8 mouse cellular contexts compared by ENCODE assay signal in genomic region chr2:181365655-181366075, GRCm38 (mm10). TPM values are rescaled to one million over a fixed set of nuclear protein-coding genes. Genes with fewer than 3 reads are reported as not detected.
DNase-seq lines count a peak whose midpoint lies in the region; ATAC-seq and TF ChIP-seq lines count a peak whose summit lies in the region.

No protein-coding gene starts in this region.

- DNase-seq in heart, adult 18-20 months, result no peak
- peak; percentile 43 for DNase-seq in G1E (ENCODE audit: low spot score)
- peak; percentile 13 for DNase-seq in large intestine, adult 2 months (ENCODE audit: low read depth, low spot score)
- no peak for DNase-seq in cerebellum, adult 11 months
- no peak for DNase-seq in layer of hippocampus, postnatal 25 days (ENCODE audit: extremely low spot score in 1 of 2, low spot score in 1 of 2)

- peak overlapping the region; percentile 95 for H3K4me2 ChIP-seq in heart, embryonic 13.5 days
- H3K4me2 ChIP-seq in embryonic facial prominence, embryonic 15.5 days (replicated peaks), result peak overlapping the region; percentile 84
- peak overlapping the region; percentile 97 for H3K4me2 ChIP-seq in myocyte (ENCODE audit: low read depth)

- H3K27me3 ChIP-seq in heart, embryonic 13.5 days (replicated peaks), result no peaks in the 10 kb centered on the region
- H3K27me3 ChIP-seq in G1E (ENCODE audit: insufficient read depth, low read length) (no peaks in the 10 kb centered on the region), myocyte (ENCODE audit: control insufficient read depth, insufficient read depth, insufficient read length) (no peaks in the 10 kb centered on the region)
- H3K27me3 ChIP-seq in embryonic facial prominence, embryonic 15.5 days, result no peaks in the 10 kb centered on the region

- peaks cover 60% of the 10 kb centered on the region for H3K36me3 ChIP-seq in heart, embryonic 13.5 days
- H3K36me3 ChIP-seq in G1E (replicated peaks) (peaks cover 67% of the 10 kb centered on the region), myocyte (ENCODE audit: control insufficient read depth, insufficient read depth) (peaks cover 27% of the 10 kb centered on the region)
- peaks cover 35% of the 10 kb centered on the region for H3K36me3 ChIP-seq in embryonic facial prominence, embryonic 15.5 days

- no peaks in the 10 kb centered on the region for H3K9me3 ChIP-seq in heart, embryonic 13.5 days
- H3K9me3 ChIP-seq in G1E (replicated peaks), result no peaks in the 10 kb centered on the region
- H3K9me3 ChIP-seq in embryonic facial prominence, embryonic 15.5 days (replicated peaks), result no peaks in the 10 kb centered on the region

- H3K4me1 ChIP-seq in heart, embryonic 13.5 days, result peaks cover 34% of the 10 kb centered on the region
- H3K4me1 ChIP-seq in G1E (ENCODE audit: insufficient read depth, low read depth, low read length), result peaks cover 54% of the 10 kb centered on the region
- peaks cover 33% of the 10 kb centered on the region for H3K4me1 ChIP-seq in embryonic facial prominence, embryonic 15.5 days

- TF ChIP-seq POLR2A in myocyte (IDR thresholded peaks at IDR 0.05; ENCODE audit: insufficient read length, low read depth), result no peak

- 0% methylated on average over 20 of the region's 20 CpGs for WGBS in heart, embryonic 13.5 days
- 0% methylated on average over 20 of the region's 20 CpGs for WGBS in embryonic facial prominence, embryonic 15.5 days
- under 1% methylated on average over 20 of the region's 20 CpGs for WGBS in large intestine, adult 2 months

- ATAC-seq in heart, embryonic 13.5 days (ENCODE audit: extremely low read depth, insufficient number of reproducible peaks, low FRiP score, low TSS enrichment), result peak; percentile 56
- peak; percentile 46 for ATAC-seq in G1E (ENCODE audit: extremely low read depth, insufficient number of reproducible peaks, low FRiP score, poor library complexity, severe bottlenecking)
- ATAC-seq in embryonic facial prominence, embryonic 15.5 days (ENCODE audit: insufficient number of reproducible peaks, low FRiP score, low TSS enrichment, low read depth), result peak; percentile 65

- no peak for TF ChIP-seq CTCF in G1E (IDR thresholded peaks at IDR 0.05; ENCODE audit: low read depth, low read length)

- H3K27ac ChIP-seq in heart, embryonic 13.5 days (replicated peaks), result peak overlapping the region; percentile 90
- H3K27ac ChIP-seq in embryonic facial prominence, embryonic 15.5 days (replicated peaks), result peak overlapping the region; percentile 93

- peak overlapping the region; percentile 70 for H3K4me3 ChIP-seq in heart, embryonic 13.5 days
- H3K4me3 ChIP-seq in G1E (ENCODE audit: low read depth, low read length) (peak overlapping the region; percentile 96), myocyte (peak overlapping the region; percentile 98)
- H3K4me3 ChIP-seq in embryonic facial prominence, embryonic 15.5 days (replicated peaks), result peak overlapping the region; percentile 90

- H3ac ChIP-seq in myocyte (ENCODE audit: control insufficient read depth, insufficient read length), result peak overlapping the region; percentile 81

- peaks cover 71% of the 10 kb centered on the region for H3K79me2 ChIP-seq in myocyte (ENCODE audit: control insufficient read depth, insufficient read depth)

- peak overlapping the region; percentile 86 for H3K9ac ChIP-seq in heart, embryonic 13.5 days
- H3K9ac ChIP-seq in embryonic facial prominence, embryonic 15.5 days, result peak overlapping the region; percentile 91

TF ChIP-seq in myocyte, 11 proteins besides CTCF, POLR2A, EP300 and RAD21:
- no peak for TF ChIP-seq TCF3 (IDR thresholded peaks at IDR 0.05; ENCODE audit: insufficient read length, low read depth)

RNA-seq across cellular contexts. Expression of gene Arfrp1, which starts 0.5 kb away (rescaled TPM):
- polyA plus RNA-seq in heart, embryonic 13.5 days (2015; fragmentation: Nextera tagmentation; extraction: Ambion mirVana), result 57.5 and 59.1 TPM in 2 replicates
- total RNA-seq in heart, adult 18-20 months (2021), result 10 to 100 TPM; 50.7 to 65.7 TPM
- 32.8 and 35.0 TPM in 2 replicates for total RNA-seq in G1E (2014; fragmentation: Nextera tagmentation)
- 28.5 and 32.1 TPM in 2 replicates for total RNA-seq in G1E (2017)
- polyA plus RNA-seq in G1E (2012), result 17.5 and 25.0 TPM in 2 replicates
- 65.2 and 65.3 TPM in 2 replicates for polyA plus RNA-seq in embryonic facial prominence, embryonic 15.5 days (2015; fragmentation: Nextera tagmentation; extraction: Ambion mirVana)
- 29.3 and 29.6 TPM in 2 replicates for polyA plus RNA-seq in large intestine, adult 2 months (2012; rRNA removed)
- polyA plus RNA-seq in myocyte (2012; fragmentation: generic; extraction: Trizol), result 48.8 TPM
- total RNA-seq in layer of hippocampus, postnatal 25 days (2021), result 10 to 100 TPM; 41.0 to 47.0 TPM

RNA-seq across cellular contexts. Expression of gene Zgpat, which starts 0.9 kb away (rescaled TPM):
- 23.3 and 26.7 TPM in 2 replicates for polyA plus RNA-seq in heart, embryonic 13.5 days (2015; fragmentation: Nextera tagmentation; extraction: Ambion mirVana)
- total RNA-seq in heart, adult 18-20 months (2021), result 10 to 100 TPM; 15.3 to 18.0 TPM
- total RNA-seq in G1E (2014; fragmentation: Nextera tagmentation), result 22.2 and 22.3 TPM in 2 replicates
- total RNA-seq in G1E (2017), result 40.0 and 40.5 TPM in 2 replicates
- polyA plus RNA-seq in G1E (2012), result 26.0 and 28.1 TPM in 2 replicates
- 43.2 and 44.3 TPM in 2 replicates for polyA plus RNA-seq in embryonic facial prominence, embryonic 15.5 days (2015; fragmentation: Nextera tagmentation; extraction: Ambion mirVana)
- polyA plus RNA-seq in large intestine, adult 2 months (2012; rRNA removed), result 16.7 and 26.7 TPM in 2 replicates
- 21.7 TPM for polyA plus RNA-seq in myocyte (2012; fragmentation: generic; extraction: Trizol)
- 10 to 100 TPM; 64.9 to 73.6 TPM for total RNA-seq in layer of hippocampus, postnatal 25 days (2021)

RNA-seq across cellular contexts. Expression of gene Lime1, which starts 14.2 kb away (rescaled TPM):
- 11.9 and 15.6 TPM in 2 replicates for polyA plus RNA-seq in heart, embryonic 13.5 days (2015; fragmentation: Nextera tagmentation; extraction: Ambion mirVana)
- 1 to 10 TPM; 3.3 to 6.3 TPM for total RNA-seq in heart, adult 18-20 months (2021)
- 13.8 and 16.1 TPM in 2 replicates for total RNA-seq in G1E (2014; fragmentation: Nextera tagmentation)
- 15.3 and 18.9 TPM in 2 replicates for total RNA-seq in G1E (2017)
- 23.9 and 29.9 TPM in 2 replicates for polyA plus RNA-seq in G1E (2012)
- 23.6 and 24.7 TPM in 2 replicates for polyA plus RNA-seq in embryonic facial prominence, embryonic 15.5 days (2015; fragmentation: Nextera tagmentation; extraction: Ambion mirVana)
- 37.6 and 48.7 TPM in 2 replicates for polyA plus RNA-seq in large intestine, adult 2 months (2012; rRNA removed)
- polyA plus RNA-seq in myocyte (2012; fragmentation: generic; extraction: Trizol), result 8.2 TPM
- 10 to 100 TPM; 36.1 to 42.0 TPM for total RNA-seq in layer of hippocampus, postnatal 25 days (2021)

RNA-seq across cellular contexts. Expression of gene Rtel1, which starts 46.1 kb away (rescaled TPM):
- polyA plus RNA-seq in heart, embryonic 13.5 days (2015; fragmentation: Nextera tagmentation; extraction: Ambion mirVana), result 23.1 and 26.5 TPM in 2 replicates
- total RNA-seq in heart, adult 18-20 months (2021), result 10 to 100 TPM in 1 of 2 experiments, 1 to 10 TPM in 1; 7.2 to 11.3 TPM
- 79.8 and 89.5 TPM in 2 replicates for total RNA-seq in G1E (2014; fragmentation: Nextera tagmentation)
- 59.2 and 80.4 TPM in 2 replicates for total RNA-seq in G1E (2017)
- 17.9 and 24.5 TPM in 2 replicates for polyA plus RNA-seq in G1E (2012)
- polyA plus RNA-seq in embryonic facial prominence, embryonic 15.5 days (2015; fragmentation: Nextera tagmentation; extraction: Ambion mirVana), result 35.5 and 40.8 TPM in 2 replicates
- polyA plus RNA-seq in large intestine, adult 2 months (2012; rRNA removed), result 39.6 and 46.1 TPM in 2 replicates
- 23.6 TPM for polyA plus RNA-seq in myocyte (2012; fragmentation: generic; extraction: Trizol)
- total RNA-seq in layer of hippocampus, postnatal 25 days (2021), result 10 to 100 TPM; 27.3 to 34.9 TPM

RNA-seq across cellular contexts. Expression of gene Stmn3, which starts 51.4 kb away (rescaled TPM):
- 1.5 and 2.4 TPM in 2 replicates for polyA plus RNA-seq in heart, embryonic 13.5 days (2015; fragmentation: Nextera tagmentation; extraction: Ambion mirVana)
- under 1 TPM in 1 of 2 experiments, not detected in 1; 0.41 TPM for total RNA-seq in heart, adult 18-20 months (2021)
- total RNA-seq in G1E (2014; fragmentation: Nextera tagmentation) (not detected in 2 replicates), G1E (2017) (not detected in 2 replicates)
- polyA plus RNA-seq in G1E (2012) (not detected in 2 replicates), myocyte (2012; fragmentation: generic; extraction: Trizol) (0.07 TPM)
- 16.2 and 24.7 TPM in 2 replicates for polyA plus RNA-seq in embryonic facial prominence, embryonic 15.5 days (2015; fragmentation: Nextera tagmentation; extraction: Ambion mirVana)
- polyA plus RNA-seq in large intestine, adult 2 months (2012; rRNA removed), result 2.8 and 4.3 TPM in 2 replicates
- total RNA-seq in layer of hippocampus, postnatal 25 days (2021), result 100 to 1,000 TPM; 567 to 677 TPM

Comparison
In these comparisons a context has a peak if more than half of its experiments do, and no peak if none do; other contexts are left out.
1. DNase-seq: peak in G1E (single experiment) and large intestine, adult 2 months (single experiment); none in heart, adult 18-20 months (0 of 2), cerebellum, adult 11 months (single experiment) and layer of hippocampus, postnatal 25 days (0 of 2).
2. Peak in every context shown above with its lines, with median percentiles within 50 percentile points of each other: ATAC-seq, H3K4me2 ChIP-seq and H3K4me3 ChIP-seq.